Mouse (Mus musculus) embryo, embryonic 9.5 days (tissue): ENCODE results near the gene Olfr479.
"Not testable (repeated sequence)": the region's sequence is repeated elsewhere in the genome, so short reads cannot be mapped to it uniquely, and the experiment has no call there.

Experiments
- DNase-seq: peaks from one replicate; pipeline ENCODE4 v3.0.0-alpha.2; 2017; ENCODE audit errors: extremely low spot score

Olfr479 gene

GRCm38 (mm10) chr7:108050393-108050792 is at the start of gene Olfr479:
TSS of gene Olfr479 (plus strand) at chr7:108050693.
- DNase-seq = no peak

- not testable (repeated sequence) for DNase-seq
These were observed 36.2 kb upstream of the Olfr479 start for GRCm38 (mm10) chr7:108014256-108014655.

GRCm38 (mm10) chr7:108033889-108034288 is 16.6 kb upstream of the Olfr479 start, which contains the start of gene Olfr478:
TSS of gene Olfr478 (minus strand) at chr7:108033989.
- no peak for DNase-seq

GRCm38 (mm10) chr7:108067246-108067645 is 16.8 kb downstream of the Olfr479 start, which contains the start of gene Olfr480:
TSS of gene Olfr480 (minus strand) at chr7:108067346.
- DNase-seq = no peak

GRCm38 (mm10) chr7:108079555-108079954 is 29.1 kb downstream of the Olfr479 start, which contains the start of gene Olfr481:
TSS of gene Olfr481 (plus strand) at chr7:108079855.
- no peak for DNase-seq

GRCm38 (mm10) chr7:108097486-108097885 is 47.0 kb downstream of the Olfr479 start, which contains the start of gene Olfr482:
TSS of gene Olfr482 (minus strand) at chr7:108097586.
- no peak for DNase-seq

- no peak for DNase-seq
These were observed 50.1 kb downstream of the Olfr479 start, which contains the start of gene Olfr483 for GRCm38 (mm10) chr7:108100549-108100948. TSS of gene Olfr483 (plus strand) at chr7:108100849.
